Mouse (Mus musculus): ENCODE measurements around the gene Olfr1335.

- TF ChIP-seq POLR2A (IDR thresholded peaks at IDR 0.05; ENCODE audit: borderline replicate concordance, extremely low read depth, insufficient read depth, insufficient read length, poor library complexity, severe bottlenecking) (no peak), CTCF (IDR thresholded peaks at IDR 0.05; ENCODE audit: borderline replicate concordance, extremely low read depth, insufficient read depth, insufficient read length) (no peak)
Measured at GRCm38 (mm10) chr4:118782486-118782885, 27.3 kb downstream of the Olfr1335 start, which contains the start of gene Olfr1337.

Measured in brain, embryonic 14.5 days (tissue).